Mouse (Mus musculus): Measurements from ENCODE around the gene Erich6.

The Erich6 gene

DNA sequence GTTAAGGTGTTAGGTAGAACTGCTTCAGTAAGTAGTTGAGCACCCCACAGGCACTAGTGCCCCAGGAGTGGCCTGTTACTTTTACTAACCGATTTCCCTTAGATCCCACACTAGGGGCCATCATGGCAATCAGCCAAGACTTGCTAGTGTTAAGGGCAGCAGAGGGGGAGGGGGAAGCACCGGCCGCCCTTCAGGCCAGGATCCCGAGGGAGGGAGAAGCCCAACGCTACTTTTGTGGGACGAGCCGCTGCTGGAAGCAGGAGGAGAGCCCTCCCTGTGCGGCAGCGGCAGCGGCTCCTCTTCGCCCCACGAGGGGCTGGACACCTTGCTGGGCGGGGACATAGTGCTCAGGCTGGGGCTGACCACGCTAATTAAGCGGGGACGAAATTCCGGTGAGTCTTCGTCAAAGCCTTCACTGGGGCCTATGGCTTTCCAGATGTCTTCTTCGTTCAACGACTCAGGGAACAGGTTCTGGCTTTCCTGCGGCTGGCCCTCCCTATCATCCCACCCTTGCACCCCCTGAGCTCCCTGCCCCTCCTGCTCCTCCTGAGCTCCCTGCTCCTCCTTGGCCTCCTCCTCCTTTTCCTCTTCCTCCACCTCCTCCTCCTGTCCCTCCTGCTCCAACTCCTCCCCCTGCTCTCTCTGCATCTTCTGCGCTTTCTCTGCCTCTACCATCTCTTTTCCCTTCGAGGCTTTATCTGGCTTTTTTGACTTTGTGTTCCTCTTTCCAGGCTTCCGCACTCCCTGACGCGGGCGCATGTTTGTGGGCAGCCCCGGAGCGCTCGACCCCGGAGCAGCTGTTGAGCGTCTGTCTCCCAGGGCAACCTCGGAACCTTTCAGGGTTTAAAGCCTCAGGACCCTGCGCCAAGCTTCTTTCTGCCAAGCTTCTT lies at the start of gene Erich6:
Gene Erich6 (minus strand): TSS at position 802 of the 890 bp plus-strand sequence.
- DNase-seq (ENCODE audit: low read depth) = no peak

GRCm38 (mm10) chr3:58686206-58686921 lies 49.4 kb upstream of the Erich6 start:
- DNase-seq (ENCODE audit: low read depth) = no peak

DNA sequence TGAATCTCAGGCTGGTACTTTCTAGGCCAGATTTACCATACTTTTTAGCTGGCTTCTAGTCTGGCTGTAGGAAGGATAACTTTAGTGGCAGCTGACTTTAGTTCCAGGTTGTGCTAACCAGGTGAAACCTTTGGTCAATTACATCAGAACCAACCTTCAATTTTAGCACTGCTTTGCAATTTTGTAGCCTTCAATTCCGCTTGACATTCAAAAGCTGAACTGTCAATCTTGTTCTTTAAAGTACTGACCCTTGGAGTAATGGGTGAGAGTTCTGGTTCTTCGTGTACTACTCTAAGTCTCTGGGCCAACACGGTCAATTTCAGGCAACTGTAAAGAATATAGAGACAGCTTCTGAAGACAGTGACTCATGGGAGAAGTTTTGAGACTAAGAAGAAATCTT lies 48.4 kb upstream of the Erich6 start:
- DNase-seq (ENCODE audit: low read depth) = no peak

DNA sequence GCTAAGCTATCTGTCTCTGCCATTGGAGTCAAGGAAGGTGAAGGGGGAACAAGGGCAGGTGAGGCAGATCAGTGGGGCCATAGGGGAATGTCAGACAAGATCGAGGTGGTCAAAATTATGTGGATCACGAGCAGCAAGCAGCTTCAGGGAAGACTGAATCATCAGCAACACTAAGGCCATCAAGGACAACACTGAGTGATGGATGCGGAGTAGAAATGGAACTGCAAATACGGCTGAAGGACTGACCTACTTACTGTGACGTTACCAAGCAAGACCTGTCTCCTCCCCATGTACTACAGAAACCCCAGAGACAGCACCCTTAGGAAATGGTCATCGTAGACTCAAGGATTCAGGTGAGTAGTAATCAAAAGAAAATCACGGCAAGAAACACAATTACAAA lies 46.3 kb upstream of the Erich6 start:
- no peak for DNase-seq (ENCODE audit: low read depth)

DNA sequence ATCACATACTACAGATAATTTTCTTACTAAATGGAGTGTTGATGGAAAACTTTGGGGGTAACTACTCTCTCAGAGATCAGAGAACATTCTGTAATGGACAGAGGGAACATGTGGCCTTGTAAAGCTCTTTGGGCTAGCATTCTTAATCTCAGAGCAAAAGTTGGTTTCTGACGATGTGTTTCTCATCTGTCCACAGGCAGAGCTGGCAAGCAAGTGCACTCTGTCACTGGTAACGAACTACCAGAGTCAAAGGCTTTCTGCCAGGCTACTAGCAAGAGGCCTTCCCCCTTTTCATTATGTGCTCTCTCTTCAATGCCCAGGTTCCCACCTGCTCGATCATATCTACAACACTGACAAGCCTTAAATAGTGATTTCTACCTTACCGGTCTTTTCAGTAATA lies 45.3 kb upstream of the Erich6 start:
- no peak for DNase-seq (ENCODE audit: low read depth)

GRCm38 (mm10) chr3:58681831-58682230 lies 44.8 kb upstream of the Erich6 start:
- no peak for DNase-seq (ENCODE audit: low read depth)

- DNase-seq (ENCODE audit: low read depth) = no peak
These were observed 44.1 kb upstream of the Erich6 start for GRCm38 (mm10) chr3:58680943-58681637.

- no peak for DNase-seq (ENCODE audit: low read depth)
These were observed 43.0 kb upstream of the Erich6 start for GRCm38 (mm10) chr3:58679996-58680395.

DNA sequence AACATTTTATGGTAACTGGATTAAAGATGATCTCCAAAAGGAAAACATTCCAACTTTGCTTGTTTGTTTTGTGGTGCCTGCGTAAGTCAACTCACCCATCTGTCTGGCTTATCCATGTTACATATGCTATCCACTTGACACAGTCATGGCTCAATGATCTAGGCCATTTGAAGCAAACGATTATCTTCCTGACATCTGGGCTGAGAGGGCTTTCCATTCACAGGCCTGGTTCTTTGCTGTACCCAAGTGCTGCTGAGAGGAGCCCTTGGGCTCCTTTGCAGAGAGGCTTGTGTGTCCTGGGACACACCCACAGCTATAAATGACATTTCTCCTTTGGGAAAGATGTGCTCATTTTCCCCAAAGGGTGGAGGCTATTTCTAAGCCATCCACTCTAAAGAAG lies 41.9 kb upstream of the Erich6 start:
- DNase-seq (ENCODE audit: low read depth) = no peak

- no peak for DNase-seq (ENCODE audit: low read depth)
These were observed 41.4 kb upstream of the Erich6 start for GRCm38 (mm10) chr3:58678384-58678783.

DNA sequence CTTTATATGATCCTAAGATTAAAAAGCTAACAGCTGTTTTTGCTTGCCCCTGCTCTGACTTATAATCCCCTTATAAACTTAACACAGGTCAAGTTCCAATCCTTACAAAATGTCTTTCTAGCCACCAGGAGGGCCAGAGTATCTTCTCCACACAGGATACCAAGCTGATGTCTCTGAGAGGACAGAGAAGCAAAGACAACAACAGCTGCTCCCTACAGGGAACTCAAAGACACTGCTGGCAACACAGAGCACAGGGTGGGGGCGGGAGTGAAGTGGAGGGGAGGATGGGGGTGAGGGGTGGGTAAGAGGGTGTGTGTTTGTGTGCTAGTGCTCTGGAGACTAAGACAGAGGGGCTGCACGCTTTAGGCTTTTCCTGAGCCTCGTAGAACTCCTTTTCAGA lies 40.6 kb upstream of the Erich6 start:
- no peak for DNase-seq (ENCODE audit: low read depth)

DNA sequence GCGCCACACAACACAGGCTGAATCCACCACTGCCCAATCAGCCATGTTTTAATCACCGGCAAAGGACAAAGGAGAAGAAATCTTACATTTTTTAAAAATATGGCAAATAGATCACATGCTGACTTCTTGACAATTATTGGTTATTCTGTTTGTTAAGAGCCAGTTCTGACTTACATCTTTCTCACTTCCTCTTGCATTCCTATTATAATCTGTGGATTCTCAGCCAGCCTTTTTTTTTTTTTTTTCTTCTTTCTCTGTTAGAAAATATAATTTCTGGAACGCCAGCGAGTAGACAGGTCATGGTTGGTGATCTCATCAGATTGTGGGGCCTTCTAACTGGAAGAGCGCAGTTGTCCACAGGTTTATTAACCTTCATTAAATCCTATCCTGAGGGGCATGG lies 36.3 kb upstream of the Erich6 start:
- no peak for DNase-seq (ENCODE audit: low read depth)

GRCm38 (mm10) chr3:58672481-58673183 lies 35.6 kb upstream of the Erich6 start:
- DNase-seq (ENCODE audit: low read depth) = no peak

DNA sequence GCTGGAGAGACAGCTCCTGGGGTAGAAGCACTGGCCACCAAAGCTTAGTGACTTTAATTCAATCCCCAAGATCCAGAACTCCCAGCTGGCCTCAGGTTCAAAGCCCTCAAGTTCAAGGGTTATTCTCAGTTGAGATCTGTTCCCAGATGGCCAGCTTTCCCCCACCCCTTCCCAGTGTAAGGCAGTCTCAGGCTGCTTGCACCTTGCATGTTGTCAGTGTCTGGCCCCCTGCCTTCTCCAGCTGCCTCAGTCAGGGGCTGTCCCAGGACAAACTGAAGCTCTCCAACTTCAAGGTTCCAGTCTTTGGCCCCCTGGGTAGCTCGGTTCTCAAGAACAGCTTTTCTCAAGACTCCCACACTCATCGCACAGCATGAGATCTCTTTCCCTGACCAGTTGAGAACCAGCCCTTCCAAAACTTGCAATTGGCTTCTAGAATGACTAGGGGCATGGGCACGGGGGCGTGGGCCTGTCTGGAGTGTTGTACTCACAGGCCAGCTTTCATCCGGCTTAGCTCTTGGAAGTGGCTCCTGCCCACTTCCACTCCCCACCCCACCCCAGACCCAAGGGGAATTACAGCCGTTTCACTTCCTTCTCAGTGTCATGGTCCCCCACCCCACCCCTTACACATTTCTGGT lies 34.7 kb upstream of the Erich6 start:
- DNase-seq (ENCODE audit: low read depth) = no peak

GRCm38 (mm10) chr3:58663970-58664369 lies 27.0 kb upstream of the Erich6 start:
- DNase-seq (ENCODE audit: low read depth) = no peak

GRCm38 (mm10) chr3:58660636-58661035 lies 23.6 kb upstream of the Erich6 start:
- no peak for DNase-seq (ENCODE audit: low read depth)

DNA sequence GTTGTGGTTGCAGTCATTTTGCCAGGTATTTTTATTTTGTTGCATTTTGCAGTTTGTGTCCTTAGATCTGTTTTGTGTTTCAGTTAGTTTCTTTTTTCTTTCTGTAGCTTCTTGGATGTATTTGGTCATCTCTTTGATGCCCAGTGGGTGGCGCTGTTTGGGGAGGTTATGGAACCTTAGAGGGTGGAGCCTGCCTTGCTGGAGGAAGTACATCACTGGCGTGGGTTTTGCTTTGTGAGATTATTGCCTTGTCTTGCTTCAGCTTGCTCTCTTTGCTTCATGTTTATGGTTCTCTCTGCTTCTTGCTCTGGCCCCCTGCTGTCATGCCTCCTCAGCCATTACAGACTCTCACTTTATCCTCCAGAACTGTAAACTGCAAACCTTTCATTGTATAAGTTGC lies 20.3 kb upstream of the Erich6 start:
- DNase-seq (ENCODE audit: low read depth) = peak; percentile 46

GRCm38 (mm10) chr3:58655362-58656130 lies 18.5 kb upstream of the Erich6 start:
- peak; percentile 53 for DNase-seq (ENCODE audit: low read depth)

DNA sequence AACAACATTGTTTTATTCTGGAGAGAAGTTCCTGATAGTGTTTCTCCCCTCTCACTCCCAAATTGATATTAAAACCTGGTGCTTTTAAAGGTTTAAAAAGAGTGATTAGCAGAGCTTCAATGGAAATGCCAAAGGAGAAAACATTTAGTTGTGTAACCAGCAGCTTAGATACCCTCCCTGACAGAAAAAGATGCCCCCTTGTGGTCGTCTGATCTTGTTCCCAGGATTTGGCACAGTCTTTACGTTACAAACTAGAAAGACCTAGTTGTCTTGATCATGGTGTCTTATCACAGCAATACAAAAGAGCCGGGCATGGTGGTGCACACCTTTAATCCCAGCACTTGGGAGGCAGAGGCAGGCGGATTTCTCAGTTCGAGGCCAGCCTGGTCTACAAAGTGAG lies 16.9 kb upstream of the Erich6 start:
- DNase-seq (ENCODE audit: low read depth) = no peak

- DNase-seq (ENCODE audit: low read depth) = no peak
These were observed 13.3 kb upstream of the Erich6 start for GRCm38 (mm10) chr3:58650328-58650727.

- DNase-seq (ENCODE audit: low read depth) = no peak
These were observed 10.2 kb upstream of the Erich6 start for GRCm38 (mm10) chr3:58647179-58647578.

All from c-Kit-positive CD71-negative TER-119-negative erythroid progenitor cells, embryonic 14.5 days (primary cell).